Mouse (Mus musculus): Measurements from ENCODE around the gene Gfy.

Gfy gene

DNA sequence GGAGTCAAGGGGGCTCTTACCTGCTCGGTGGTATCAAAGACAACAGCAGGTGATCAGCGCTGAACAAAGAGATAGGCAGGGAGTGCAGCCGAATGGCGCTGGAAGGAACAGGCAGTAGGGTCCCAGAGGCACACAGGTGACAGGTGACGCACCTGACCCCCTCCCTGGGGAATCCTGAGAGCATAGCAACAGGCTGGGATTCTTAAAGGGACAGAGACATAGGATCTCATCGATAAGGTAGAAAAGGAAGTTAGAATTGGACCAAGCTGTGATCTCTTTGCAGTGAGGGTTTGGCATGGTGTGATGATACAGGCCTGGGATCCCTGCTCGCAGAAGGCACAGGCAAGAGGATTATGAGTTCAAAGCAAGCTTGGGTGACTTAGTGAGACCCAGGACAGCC lies at the start of gene Gfy:
Gene Gfy, minus strand, starts transcription at position 101 of the 400 bp plus-strand sequence.
- DNase-seq: no peak

- DNase-seq: no peak
These were observed 49.7 kb upstream of the Gfy start for GRCm38 (mm10) chr7:45229046-45229445.

DNA sequence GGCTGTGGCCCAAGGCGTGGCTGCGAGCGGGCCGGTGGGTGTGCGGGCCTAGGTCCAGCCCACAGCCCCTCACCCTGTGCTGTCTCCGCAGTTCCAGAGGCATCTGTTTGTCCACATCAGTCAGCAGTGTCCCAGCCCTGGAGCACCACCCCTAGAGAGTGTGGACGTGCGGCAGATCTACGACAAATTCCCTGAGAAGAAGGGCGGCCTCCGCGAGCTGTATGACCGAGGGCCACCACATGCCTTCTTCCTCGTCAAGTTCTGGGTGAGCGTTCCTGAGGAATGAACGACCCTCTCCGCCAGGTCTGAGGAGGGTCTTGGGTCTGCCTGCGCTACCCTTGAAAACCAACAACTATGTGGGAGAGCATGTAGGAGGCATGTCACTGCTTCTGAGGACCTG lies 49.2 kb upstream of the Gfy start:
- no peak for DNase-seq

- no peak for DNase-seq
These were observed 47.1 kb upstream of the Gfy start for GRCm38 (mm10) chr7:45226421-45226820.

- no peak for DNase-seq
These were observed 45.5 kb upstream of the Gfy start for GRCm38 (mm10) chr7:45224826-45225225.

GRCm38 (mm10) chr7:45221680-45222079 lies 42.3 kb upstream of the Gfy start:
- DNase-seq: no peak

DNA sequence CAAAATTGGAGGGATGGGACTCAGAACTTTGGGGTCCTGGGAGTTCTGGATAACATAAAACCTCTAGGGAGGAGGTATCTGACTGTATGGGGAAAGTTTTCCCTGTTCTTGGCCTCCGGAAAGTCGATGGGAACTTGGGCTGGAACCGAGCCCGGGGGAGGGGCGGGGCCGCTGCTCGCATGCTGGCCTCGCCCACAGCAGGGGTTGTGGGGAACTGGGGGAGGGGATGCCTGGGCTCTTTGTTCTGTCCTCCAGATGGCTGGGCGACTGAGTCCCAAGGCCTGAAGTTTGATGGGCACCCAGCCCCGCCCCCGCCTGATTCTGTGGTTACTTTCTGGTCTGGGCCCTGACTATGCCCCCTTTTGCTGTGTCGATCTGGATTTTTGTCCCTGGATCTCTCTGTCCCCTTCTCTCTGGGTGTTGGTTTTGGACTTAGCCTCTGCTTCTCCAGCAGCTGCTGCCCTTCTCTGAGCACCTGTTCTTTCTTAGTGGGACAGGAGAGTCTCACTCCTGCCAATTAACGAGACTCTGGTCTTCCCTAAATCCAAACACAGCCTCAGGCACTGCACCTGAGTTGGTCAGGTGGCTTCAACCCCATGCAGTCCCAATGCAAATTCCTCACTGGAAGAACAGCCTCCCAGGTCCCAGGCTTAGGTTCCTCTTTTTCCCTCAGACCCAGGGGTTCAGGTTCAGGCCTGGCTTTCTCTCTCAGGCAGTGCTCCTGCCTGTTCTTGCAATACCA lies 37.2 kb upstream of the Gfy start:
- no peak for DNase-seq

- no peak for DNase-seq
These were observed 36.5 kb upstream of the Gfy start, which contains the start of gene Tead2 for GRCm38 (mm10) chr7:45215673-45216441. Tead2 (plus strand) TSS chr7:45215753.

DNA sequence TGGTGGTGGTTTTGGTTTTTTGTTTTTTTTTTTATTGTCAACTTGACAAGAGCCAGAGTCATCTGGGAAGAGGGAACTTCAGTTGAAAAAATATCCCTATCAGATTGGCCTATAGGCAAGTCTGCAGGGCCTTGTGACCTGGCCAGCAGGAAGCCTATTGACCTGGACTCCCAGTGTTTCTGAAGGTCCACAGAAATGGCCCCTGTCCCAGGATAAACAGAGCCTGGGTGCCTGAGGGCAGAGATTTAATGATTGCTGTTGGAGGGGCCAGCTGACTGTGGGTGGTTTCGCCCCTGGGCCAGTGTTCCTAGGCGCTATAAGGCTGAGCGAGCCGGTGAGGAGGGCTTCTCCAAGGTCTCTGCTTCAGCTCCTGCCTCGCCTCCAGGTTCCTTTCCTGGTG lies 34.3 kb upstream of the Gfy start:
- no peak for DNase-seq

DNA sequence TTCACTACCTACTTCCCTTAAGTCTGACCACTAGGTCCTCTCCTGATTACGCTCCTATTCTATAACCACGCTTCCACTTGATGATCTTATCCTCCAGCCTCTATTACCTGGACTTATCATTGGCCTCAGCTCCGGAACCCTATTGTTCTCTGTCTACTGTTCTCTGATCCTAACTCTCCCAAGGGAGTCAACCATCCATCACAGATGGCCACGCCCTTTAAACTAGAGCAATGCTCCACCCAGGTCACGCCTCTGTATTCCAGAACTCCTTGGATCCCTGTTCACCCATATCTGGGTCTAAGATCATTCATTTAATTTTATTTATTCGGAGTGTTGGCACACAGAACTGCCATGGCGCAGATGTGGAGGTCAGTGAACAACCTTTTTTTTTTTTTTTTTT lies 33.0 kb upstream of the Gfy start:
- DNase-seq: no peak

- DNase-seq: no peak
These were observed 32.5 kb upstream of the Gfy start, which contains the start of gene Dkkl1 for GRCm38 (mm10) chr7:45211851-45212251. Dkkl1 (minus strand) TSS chr7:45212147.

- DNase-seq: no peak
These were observed 31.7 kb upstream of the Gfy start for GRCm38 (mm10) chr7:45211070-45211469.

- no peak for DNase-seq
These were observed 28.9 kb upstream of the Gfy start for GRCm38 (mm10) chr7:45208260-45208659.

DNA sequence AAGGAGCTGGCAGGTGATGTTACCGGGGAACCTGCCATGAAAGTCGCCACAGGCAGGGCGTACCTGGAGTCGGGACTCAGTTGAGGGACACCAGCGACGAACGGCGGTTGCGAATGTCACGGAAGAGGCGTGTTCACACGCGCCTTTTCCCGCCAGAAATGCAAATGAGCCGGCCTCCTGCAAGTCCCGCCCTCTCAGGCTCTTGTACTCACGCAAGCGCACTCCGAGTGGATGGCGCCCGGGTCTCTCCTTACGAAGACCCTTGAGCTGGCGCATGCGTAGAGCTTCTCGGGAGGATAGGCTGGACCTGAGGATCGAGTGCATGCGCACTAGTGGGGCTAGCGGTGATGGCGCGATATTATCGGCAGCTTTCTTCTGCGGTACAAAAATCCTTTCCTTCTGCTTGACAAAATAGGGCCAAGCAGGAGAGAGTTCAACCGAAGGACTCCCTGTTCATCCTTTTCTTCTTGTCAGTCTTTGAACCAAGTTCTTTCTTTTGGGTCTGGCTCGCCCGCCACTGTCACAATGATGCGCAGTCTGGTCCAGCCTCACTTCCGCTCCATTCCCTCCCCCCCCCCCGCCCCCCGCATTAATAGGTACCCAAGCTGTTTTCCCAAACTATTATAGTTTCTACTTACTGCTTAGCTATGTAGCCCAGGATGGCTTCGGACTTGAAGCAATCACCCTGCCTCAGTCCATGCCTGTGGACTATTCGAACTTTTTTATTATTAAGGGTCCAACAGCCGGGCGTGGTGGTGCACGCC lies 25.2 kb upstream of the Gfy start, which contains the start of gene Ccdc155:
Gene Ccdc155, minus strand, starts transcription at position 513 of the 764 bp plus-strand sequence.
- peak; percentile 94 for DNase-seq

GRCm38 (mm10) chr7:45202654-45203053 lies 23.3 kb upstream of the Gfy start:
- no peak for DNase-seq

DNA sequence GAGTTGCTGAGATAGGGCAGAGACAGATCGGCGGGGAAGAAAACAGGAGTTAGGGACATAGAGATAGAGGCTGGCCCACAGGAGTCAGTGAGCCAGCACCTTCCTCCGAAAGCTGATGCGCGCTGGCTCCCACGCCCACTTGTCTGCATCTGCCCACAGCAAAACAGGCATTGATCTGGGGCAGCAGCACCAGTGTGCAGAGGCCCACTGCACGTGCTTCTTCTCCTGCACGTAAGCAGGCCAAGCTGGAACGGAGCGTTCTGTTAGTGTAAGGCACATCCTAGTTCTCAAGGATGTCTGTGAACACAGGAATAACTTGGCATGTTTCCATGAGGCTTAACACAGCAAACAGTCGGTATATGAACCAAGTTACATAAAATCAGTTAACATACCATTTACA lies 19.6 kb upstream of the Gfy start:
- peak; percentile 30 for DNase-seq

DNA sequence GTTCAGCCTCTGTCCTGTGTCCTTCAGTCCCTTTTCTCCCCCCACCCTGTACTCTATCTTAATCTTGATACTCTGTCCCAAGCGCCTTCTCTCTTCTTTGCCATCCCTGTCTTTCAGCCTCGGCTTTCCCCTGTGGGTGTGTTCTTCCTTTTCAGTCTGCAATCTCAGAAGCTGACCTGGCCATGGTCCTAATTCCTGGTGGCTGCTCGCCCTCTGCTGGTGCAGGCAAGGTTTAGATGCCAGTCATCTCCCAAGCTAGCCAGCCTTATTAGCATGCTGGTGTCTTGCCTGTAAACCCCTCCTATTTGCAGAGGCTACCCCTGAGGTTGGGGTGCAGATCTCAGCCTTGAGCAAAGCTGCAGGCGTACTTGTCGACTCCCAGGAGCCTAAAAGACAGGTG lies 19.1 kb upstream of the Gfy start:
- DNase-seq: peak; percentile 88

DNA sequence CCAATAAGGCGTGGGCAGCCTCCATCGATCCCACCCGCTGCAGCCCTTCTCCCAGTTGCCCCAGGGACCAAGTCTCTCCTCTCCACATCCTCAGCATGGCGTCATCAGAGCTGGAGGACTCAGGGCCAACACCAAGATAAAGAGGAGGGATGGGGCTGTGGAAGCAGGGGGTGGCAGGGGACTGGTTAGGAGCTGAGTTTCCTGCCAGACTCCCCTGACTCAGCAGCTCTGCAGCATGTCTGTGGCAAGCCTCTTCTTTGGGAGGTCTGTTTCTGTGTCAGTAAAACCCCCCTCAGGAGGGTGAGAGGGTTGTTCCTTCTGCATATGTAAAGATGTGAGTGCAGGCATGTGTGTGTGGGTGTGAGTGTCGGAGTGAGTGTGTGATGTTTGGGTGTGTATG lies 17.6 kb upstream of the Gfy start:
- DNase-seq: peak; percentile 24

- peak; percentile 29 for DNase-seq
These were observed 16.8 kb upstream of the Gfy start for GRCm38 (mm10) chr7:45196176-45196535.

DNA sequence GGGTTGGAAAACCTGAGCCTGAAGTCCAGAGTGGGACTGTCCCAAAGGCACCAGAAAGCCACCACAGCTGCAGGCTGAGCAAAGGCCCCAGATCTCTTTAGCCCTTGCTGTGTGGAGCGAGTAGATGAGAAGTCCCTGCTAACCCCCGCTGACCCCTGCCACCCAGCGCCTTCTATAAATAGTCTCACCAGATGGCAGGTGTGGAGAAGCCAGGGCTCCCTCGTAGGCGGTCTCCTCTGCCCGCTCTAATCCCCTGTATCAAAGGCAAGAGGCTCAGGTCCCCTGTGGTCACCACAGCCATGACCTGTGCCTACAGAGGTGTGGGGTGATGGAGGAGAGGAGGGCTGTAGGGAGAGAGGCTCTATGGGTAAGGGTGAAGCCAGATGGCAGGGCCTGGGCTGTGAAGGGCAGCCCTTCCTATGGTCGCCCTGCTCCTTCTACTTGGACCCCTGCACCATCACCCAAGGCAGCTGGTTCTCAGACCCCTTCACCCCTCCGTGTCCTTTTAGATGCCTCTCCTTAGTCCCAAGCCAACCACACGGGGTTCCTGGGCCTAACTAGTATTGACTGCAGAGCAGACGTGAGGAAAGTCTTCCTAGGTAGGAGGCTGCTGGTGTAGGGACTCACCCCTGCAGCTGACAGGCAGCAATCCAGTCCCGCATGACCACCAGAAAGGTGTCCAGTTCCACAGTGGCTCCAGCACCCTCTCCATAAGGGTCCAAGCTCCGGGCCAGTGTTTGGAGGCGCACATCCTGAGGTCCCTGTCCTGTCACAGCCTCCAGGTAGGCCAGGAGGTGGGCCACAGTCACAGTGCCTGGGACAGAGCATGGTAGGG lies 16.2 kb upstream of the Gfy start:
- peak; percentile 59 for DNase-seq

DNA sequence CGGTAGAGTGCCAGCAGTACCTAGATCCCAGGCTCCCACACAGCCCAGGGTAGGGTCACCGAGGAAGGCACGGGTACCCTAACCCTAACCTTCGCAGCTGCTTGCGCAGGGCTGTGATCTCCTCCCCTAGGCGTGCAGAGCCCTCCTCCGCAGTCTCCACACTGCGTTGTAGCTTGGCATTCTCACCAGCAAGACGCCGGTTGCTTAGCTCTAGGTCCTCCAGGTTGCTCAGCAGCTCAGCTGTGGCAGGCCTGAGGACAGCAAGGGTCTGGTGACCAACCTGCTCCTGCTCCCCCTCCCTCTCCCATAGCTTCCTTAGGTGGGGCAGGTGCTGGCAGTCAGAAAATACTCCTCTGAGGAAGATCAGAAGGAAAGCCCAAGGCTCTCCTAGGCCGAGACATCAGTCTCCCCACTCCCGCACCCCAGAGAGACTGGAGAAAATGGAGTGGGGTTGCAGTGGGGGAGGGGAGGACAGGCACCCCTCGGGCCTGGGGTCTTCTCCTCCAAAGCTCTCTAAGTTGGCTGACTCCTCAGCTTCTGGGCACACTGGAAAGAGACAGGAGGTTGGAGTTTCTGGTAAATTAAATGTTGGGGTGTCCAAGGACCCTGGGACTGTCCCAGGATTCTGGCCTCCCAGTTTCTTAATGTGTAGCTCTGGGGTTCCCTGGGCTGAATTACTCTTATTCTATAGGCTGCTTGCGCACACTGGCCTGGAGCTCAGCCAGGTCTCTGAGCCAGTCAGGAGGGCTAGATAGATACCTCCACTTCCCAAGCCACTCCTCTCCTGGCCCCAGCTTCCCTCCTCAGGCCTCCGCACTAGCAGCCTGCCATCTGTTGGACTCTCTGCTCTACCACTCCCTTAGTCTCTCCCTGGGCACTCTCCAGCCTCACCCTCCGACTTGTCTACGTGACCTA lies 14.8 kb upstream of the Gfy start:
- peak; percentile 61 for DNase-seq
